Mouse (Mus musculus): ENCODE data around the gene Cdhr2.

- TF ChIP-seq CTCF (IDR thresholded peaks at IDR 0.05), result no peak
- TF ChIP-seq POLR2A (IDR thresholded peaks at IDR 0.05; ENCODE audit: insufficient read depth, low read depth, low read length), result no peak
Measured at GRCm38 (mm10) chr13:54695479-54696230, 5.6 kb upstream of the Cdhr2 start.

Data from heart, adult 2 months (tissue).